Mouse (Mus musculus): Measurements from ENCODE around the gene Cpt1a.

DNA sequence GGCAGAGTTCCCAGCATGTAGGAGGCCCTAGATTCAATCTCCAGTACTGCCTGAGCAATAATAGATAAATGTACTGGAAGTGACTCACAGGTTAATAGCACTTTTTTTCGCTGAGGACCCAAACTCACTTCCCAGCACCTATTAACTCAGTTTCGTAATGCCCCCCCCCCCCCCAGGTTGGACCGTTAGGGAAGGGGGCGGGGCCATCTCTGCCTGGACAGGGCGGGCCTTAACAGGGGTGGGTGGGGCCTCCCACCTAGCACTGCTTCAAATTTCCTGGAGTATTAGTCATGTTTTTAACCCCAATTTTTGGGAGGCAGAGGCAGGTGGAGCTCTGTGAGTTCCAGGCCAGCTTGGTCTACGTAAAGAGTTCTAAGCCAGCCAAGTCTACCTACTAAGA lies 65.9 kb downstream of the Cpt1a start:
- no peak for TF ChIP-seq CTCF (IDR thresholded peaks at IDR 0.05; ENCODE audit: low read depth)
- TF ChIP-seq EP300 (IDR thresholded peaks at IDR 0.05; ENCODE audit: low read depth), result no peak
